Mouse (Mus musculus) olfactory bulb, adult 2 months (tissue): ENCODE data around the gene Mier1. TPM values are rescaled to one million over a fixed set of nuclear protein-coding genes. Genes with fewer than 3 reads are reported as not detected.
A peak's percentile ranks its signal among the peaks of the same experiment; 100 is the strongest.

Experiments
- H3K27ac ChIP-seq: fragments of 200-500 bp; 2 replicates; pipeline ENCODE4 v1.5.1; 2012; ENCODE audit warnings: low read depth, low read length; ENCODE audit not compliant: insufficient read depth
- H3K4me1 ChIP-seq: fragments of 200-500 bp; 2 replicates; pipeline ENCODE4 v1.6.1; 2012; ENCODE audit warnings: low read length; ENCODE audit not compliant: control insufficient read depth, insufficient read depth
- H3K4me3 ChIP-seq: fragments of 200-500 bp; 2 replicates; pipeline ENCODE4 v1.5.1; 2012; ENCODE audit warnings: mild to moderate bottlenecking, low read depth, low read length, moderate library complexity; ENCODE audit not compliant: insufficient read depth
- CTCF ChIP-seq: fragments of 200-500 bp; IDR thresholded peaks from 2 replicates; pipeline ENCODE4 v1.5.1; 2012; ENCODE audit warnings: low read depth, mild to moderate bottlenecking, low read length, moderate library complexity; ENCODE audit not compliant: insufficient read depth
- POLR2A ChIP-seq: fragments of 200-500 bp; IDR thresholded peaks from 2 replicates; pipeline ENCODE4 v1.6.1; 2012; ENCODE audit warnings: mild to moderate bottlenecking, low read depth, low read length, moderate library complexity; ENCODE audit not compliant: insufficient read depth
- WGBS: fragments of 180-500 bp; shearing (Covaris S2); methylation state at CpG from one replicate; pipeline ENCODE4 v1.1.7; 2018; 5-methylcytosine and 5-hydroxymethylcytosine counted together
- polyA plus RNA-seq: library from polyadenylated mRNA; stranded (reverse); fragments of >200 nt; gene quantifications from 2 replicates; pipeline ENCODE4 v1.2.4, GENCODE M21; 2012; ENCODE audit warnings: low replicate concordance; ENCODE audit not compliant: missing spikeins, insufficient read depth, insufficient read length

Gene Mier1
- polyA plus RNA-seq, 1 experiment: not detected

- WGBS: 41% methylated on average over 8 of the region's 8 CpGs
- TF ChIP-seq POLR2A: no peak
- TF ChIP-seq CTCF: no peak
- H3K27ac ChIP-seq: no peak overlapping the region
- peaks cover 8% of the 10 kb centered on the region for H3K4me1 ChIP-seq
- no peak overlapping the region for H3K4me3 ChIP-seq
Observed at GRCm38 (mm10) chr4:103180300-103180888, 66.2 kb downstream of the Mier1 start.

GRCm38 (mm10) chr4:103188786-103189640 lies 74.8 kb downstream of the Mier1 start:
- Histone ChIP-seq H3K4me1 (no peaks in the 10 kb centered on the region), H3K4me3 (no peak overlapping the region), H3K27ac (no peak overlapping the region)
- WGBS: 83% methylated on average over 8 of the region's 8 CpGs
- TF ChIP-seq CTCF (no peak), POLR2A (no peak)

- Histone ChIP-seq H3K27ac (no peak overlapping the region), H3K4me1 (no peaks in the 10 kb centered on the region), H3K4me3 (no peak overlapping the region)
- 94% methylated on average over 2 of the region's 2 CpGs for WGBS
- no peak for TF ChIP-seq POLR2A
- TF ChIP-seq CTCF: no peak
Observed at GRCm38 (mm10) chr4:103192421-103192820, 78.2 kb downstream of the Mier1 start.

- no peak for TF ChIP-seq CTCF
- TF ChIP-seq POLR2A: no peak
- Histone ChIP-seq H3K4me3 (no peak overlapping the region), H3K27ac (no peak overlapping the region), H3K4me1 (no peaks in the 10 kb centered on the region; the same call in 1 of the 2 replicates)
- WGBS: 77% methylated on average over 8 of the region's 8 CpGs
Observed at GRCm38 (mm10) chr4:103197401-103197800, 83.2 kb downstream of the Mier1 start.

- no peaks in the 10 kb centered on the region; the same call in 1 of the 2 replicates for H3K4me1 ChIP-seq
- 72% methylated on average over 4 of the region's 4 CpGs for WGBS
- no peak overlapping the region for H3K27ac ChIP-seq
- TF ChIP-seq POLR2A: no peak
- TF ChIP-seq CTCF: no peak
- H3K4me3 ChIP-seq: no peak overlapping the region
Observed at GRCm38 (mm10) chr4:103199086-103199485, 84.9 kb downstream of the Mier1 start.

- Histone ChIP-seq H3K27ac (no peak overlapping the region), H3K4me1 (no peaks in the 10 kb centered on the region; the same call in 1 of the 2 replicates), H3K4me3 (no peak overlapping the region)
- TF ChIP-seq CTCF: no peak
- no peak for TF ChIP-seq POLR2A
- 92% methylated on average over 1 of the region's 1 CpGs for WGBS
Observed at GRCm38 (mm10) chr4:103200046-103200445, 85.9 kb downstream of the Mier1 start.

- Histone ChIP-seq H3K4me1 (no peaks in the 10 kb centered on the region; the same call in 1 of the 2 replicates), H3K27ac (no peak overlapping the region), H3K4me3 (no peak overlapping the region)
- TF ChIP-seq CTCF (no peak), POLR2A (no peak)
- 61% methylated on average over 2 of the region's 2 CpGs for WGBS
Observed at GRCm38 (mm10) chr4:103203646-103204045, 89.5 kb downstream of the Mier1 start.

GRCm38 (mm10) chr4:103208553-103208952 lies 94.4 kb downstream of the Mier1 start:
- Histone ChIP-seq H3K4me1 (no peaks in the 10 kb centered on the region), H3K4me3 (no peak overlapping the region), H3K27ac (no peak overlapping the region)
- 97% methylated on average over 1 of the region's 1 CpGs for WGBS
- no peak for TF ChIP-seq CTCF
- TF ChIP-seq POLR2A: no peak

- no peaks in the 10 kb centered on the region for H3K4me1 ChIP-seq
- H3K4me3 ChIP-seq: peak overlapping the region; percentile 73
- 1% methylated on average over 30 of the region's 30 CpGs for WGBS
- no peak for TF ChIP-seq CTCF
- no peak for TF ChIP-seq POLR2A
- H3K27ac ChIP-seq: peak overlapping the region; percentile 81
Observed at GRCm38 (mm10) chr4:103213859-103214497, 99.8 kb downstream of the Mier1 start.
